In the genomic region with DNA sequence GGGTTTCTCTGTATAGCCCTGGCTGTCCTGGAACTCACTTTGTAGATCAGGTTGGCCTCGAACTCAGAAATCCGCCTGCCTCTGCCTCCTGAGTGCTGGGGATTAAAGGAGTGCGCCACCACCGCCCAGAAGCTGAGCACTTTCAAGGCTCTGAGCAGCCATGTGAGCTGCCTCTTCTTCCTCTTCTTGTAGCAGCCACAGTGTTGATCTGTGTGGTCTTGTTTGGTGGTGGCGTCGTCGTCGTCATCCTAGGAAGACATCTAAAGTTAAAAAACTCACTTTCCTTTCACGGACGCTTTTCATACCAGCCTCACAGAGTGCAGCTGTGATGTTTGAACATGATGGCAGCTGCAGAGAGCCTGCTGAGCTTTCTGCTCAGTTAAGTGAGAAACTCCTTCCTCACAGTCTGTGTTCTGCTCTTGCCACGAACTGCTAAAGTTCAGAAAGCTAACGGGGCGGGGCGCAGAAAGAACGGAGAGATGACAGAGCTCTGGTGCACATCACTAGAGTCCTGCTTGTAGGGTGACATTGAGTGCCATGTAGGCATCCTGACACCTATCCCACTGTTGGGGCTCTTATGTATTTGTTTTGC, we compare ENCODE assay signal across 24 mouse cellular contexts. TPM values are rescaled to one million over a fixed set of nuclear protein-coding genes. Genes with fewer than 3 reads are reported as not detected.
DNase-seq lines count a peak whose midpoint lies in the region; ATAC-seq and TF ChIP-seq lines count a peak whose summit lies in the region.
"Had no signal": no experiment of that assay in that cellular context is flagged by ENCODE, and none has a peak within 500 bp of the region (broad histone marks: within the 10 kb centered on the region; RNA-seq: fewer than 3 reads in every experiment).

No protein-coding gene starts in this region.

- H3K4me1 ChIP-seq in cerebellum, adult 2 months (ENCODE audit: control insufficient read depth, insufficient read depth, low read length) = no peaks in the 10 kb centered on the region
- H3K4me1 ChIP-seq: embryonic facial prominence, embryonic 12.5 days; limb, embryonic 13.5 days; midbrain, embryonic 12.5 days had no signal

- no peak for TF ChIP-seq POLR2A in cerebellum, adult 2 months (IDR thresholded peaks at IDR 0.05; ENCODE audit: borderline replicate concordance, insufficient read depth, low read length)

- WGBS in cerebellum, adult 2 months = 87% methylated on average over 15 of the region's 15 CpGs

- no peak overlapping the region for H3K4me3 ChIP-seq in cerebellum, adult 2 months (replicated peaks; ENCODE audit: insufficient read depth, low read depth, low read length)
- H3K4me3 ChIP-seq: embryonic facial prominence, embryonic 12.5 days; gastrocnemius, adult 2 months; intestine, embryonic 15.5 days; kidney, embryonic 15.5 days; layer of hippocampus, adult 2 months; limb, embryonic 13.5 days; liver, embryonic 15.5 days; midbrain, embryonic 12.5 days; myocyte had no signal

- no peak for TF ChIP-seq CTCF in cerebellum, adult 2 months (IDR thresholded peaks at IDR 0.05; ENCODE audit: borderline replicate concordance, insufficient read depth, low read depth, low read length)

- no peaks in the 10 kb centered on the region for H3K27me3 ChIP-seq in cerebellum, adult 2 months (ENCODE audit: control insufficient read depth, insufficient read depth, low read length)
- H3K27me3 ChIP-seq: embryonic facial prominence, embryonic 12.5 days; intestine, embryonic 15.5 days; kidney, embryonic 15.5 days; limb, embryonic 13.5 days; liver, embryonic 15.5 days; midbrain, embryonic 12.5 days had no signal

- H3K27ac ChIP-seq in cerebellum, adult 2 months (ENCODE audit: insufficient read depth, low read length) = no peak overlapping the region
- H3K27ac ChIP-seq: embryonic facial prominence, embryonic 12.5 days; gastrocnemius, adult 2 months; hindbrain, embryonic 14.5 days; intestine, embryonic 15.5 days; kidney, embryonic 15.5 days; layer of hippocampus, adult 2 months; limb, embryonic 13.5 days; liver, embryonic 15.5 days; midbrain, embryonic 12.5 days had no signal

- DNase-seq in spleen, adult 18-20 months = peak; percentile 40 to 60
- no peak for DNase-seq in spleen, postnatal 4 days (ENCODE audit: low spot score in 2 of 2)
- peak; percentile 38 to 48 for DNase-seq in natural killer cell, adult 2 months (ENCODE audit: low spot score in 2 of 2)
- peak; percentile 64 for DNase-seq in thymus, postnatal 25 days
- no peak for DNase-seq in cerebellum, adult 2 months
- DNase-seq in layer of hippocampus, adult 9-11 months = no peak
- no peak for DNase-seq in gastrocnemius, postnatal 10 days
- DNase-seq: adrenal gland, adult 2 months; cerebellum, adult 18-20 months; forebrain, postnatal 0 days; gastrocnemius, adult 2 months; heart, postnatal 10 days; lung, postnatal 10 days had no signal

- ATAC-seq in common myeloid progenitor, adult 5-6 weeks (replicated peaks; ENCODE audit: low read depth, poor library complexity, severe bottlenecking) = peak; percentile 49
- ATAC-seq: forebrain, postnatal 0 days; intestine, embryonic 15.5 days had no signal

RNA-seq across cellular contexts. Expression of a gene that starts 34.4 kb away (rescaled TPM):
- 56.3 and 76.7 TPM in 2 replicates for total RNA-seq in common myeloid progenitor, adult 5-6 weeks (2017)
- polyA plus RNA-seq in cerebellum, adult 2 months (2012; rRNA removed) = 2.1 and 2.4 TPM in 2 replicates
- total RNA-seq in gastrocnemius, postnatal 10 days (2021) = 1 to 10 TPM; 1.0 to 2.6 TPM
- total RNA-seq: G1E had no signal
- polyA plus RNA-seq: G1E had no signal

Comparison
In these comparisons a context has a peak if more than half of its experiments do, and no peak if none do; other contexts are left out.
1. DNase-seq: peak in spleen, adult 18-20 months (2 of 2), natural killer cell, adult 2 months (2 of 2) and thymus, postnatal 25 days (single experiment); none in spleen, postnatal 4 days (0 of 2), cerebellum, adult 2 months (0 of 2), layer of hippocampus, adult 9-11 months (single experiment) and gastrocnemius, postnatal 10 days (single experiment).
2. RNA of a gene that starts 34.4 kb away (total RNA-seq): 56.3 to 76.7 TPM in common myeloid progenitor, adult 5-6 weeks; 1.0 to 2.6 TPM in gastrocnemius, postnatal 10 days; every median in the first group is over 10 times any median in the second.